Mouse (Mus musculus): Measurements from ENCODE around the gene Cltb. TPM values are rescaled to one million over a fixed set of nuclear protein-coding genes. Genes with fewer than 3 reads are reported as not detected.

Cltb gene
- total RNA-seq, 2 experiments from 2014 or later: 71.6 to 71.7 TPM

- no peak for DNase-seq
Observed at GRCm38 (mm10) chr13:54596107-54596690, 14.9 kb downstream of the Cltb start.

GRCm38 (mm10) chr13:54593617-54594016, 17.5 kb downstream of the Cltb start:
- no peak for DNase-seq

DNA sequence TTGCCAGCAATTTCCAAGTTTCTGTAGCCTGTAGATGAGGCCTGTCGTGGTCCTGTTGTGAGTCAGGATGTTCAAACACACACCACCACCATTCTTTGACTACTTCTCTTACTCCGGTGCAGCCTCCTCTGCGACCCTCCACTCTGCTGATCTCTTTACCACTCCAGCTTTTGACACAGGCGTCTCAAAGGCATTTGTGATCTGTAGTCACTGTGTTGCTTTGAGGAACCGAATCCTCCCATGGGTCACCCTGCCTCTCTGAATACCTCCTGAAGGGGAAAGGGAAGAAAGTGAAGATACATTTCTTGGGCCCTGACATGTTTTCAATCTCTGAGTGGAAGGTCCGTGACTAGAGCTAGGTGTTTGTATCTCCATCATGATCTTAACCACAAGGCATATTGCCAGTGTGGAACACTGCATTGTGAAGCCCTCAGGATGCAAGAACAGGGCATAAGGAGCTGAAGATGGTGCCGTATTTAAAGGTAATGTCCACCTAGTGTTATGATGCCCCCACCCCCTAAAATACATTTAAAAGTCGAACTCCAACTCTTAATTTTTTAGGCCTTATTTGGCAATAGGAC, 19.3 kb downstream of the Cltb start:
- DNase-seq: no peak

DNA sequence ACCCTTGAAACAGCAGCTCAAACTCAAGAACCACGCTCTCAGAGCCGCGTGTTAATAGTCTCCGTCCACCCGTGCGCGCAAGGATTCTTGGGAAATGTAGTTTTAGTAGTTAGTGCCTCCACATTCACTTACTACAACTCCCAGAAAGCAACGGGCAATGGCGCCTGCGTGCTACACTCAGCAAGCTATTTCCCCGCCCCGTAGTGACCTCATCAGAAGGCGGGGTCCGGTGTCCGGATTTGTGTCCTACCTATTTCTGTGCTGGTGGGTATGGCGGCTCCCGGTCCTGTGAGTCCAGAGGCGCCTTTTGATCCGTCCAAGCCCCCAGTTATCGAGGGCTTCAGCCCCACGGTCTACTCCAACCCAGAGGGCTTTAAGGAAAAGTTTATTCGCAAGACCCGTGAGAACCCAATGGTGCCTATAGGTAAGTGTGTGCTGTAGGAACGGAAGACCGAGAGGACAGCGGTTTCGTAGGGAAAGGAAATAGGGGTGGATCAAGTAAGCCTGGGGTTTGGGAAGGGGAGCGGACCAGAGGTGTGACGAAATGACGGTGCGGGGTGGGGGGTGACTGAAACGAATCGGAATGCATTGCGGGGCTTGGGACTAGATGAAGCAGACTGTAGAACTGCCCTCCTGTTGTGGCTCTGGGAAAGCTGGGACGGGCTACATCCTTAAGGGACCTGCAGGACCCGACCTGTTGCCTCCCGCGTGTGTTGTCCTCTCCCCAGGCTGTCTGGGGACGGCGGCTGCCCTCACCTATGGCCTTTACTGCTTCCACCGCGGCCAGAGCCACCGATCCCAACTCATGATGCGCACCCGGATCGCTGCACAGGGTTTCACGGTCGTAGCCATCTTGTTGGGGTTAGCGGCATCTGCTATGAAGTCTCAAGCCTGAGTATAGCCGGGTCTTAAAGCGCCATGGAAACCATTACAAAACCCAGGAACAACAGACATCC, 20.9 kb downstream of the Cltb start, which contains the start of the genes Nop16 and Higd2a:
Gene Nop16 (minus strand): TSS at position 95 of the 956 bp plus-strand sequence.
Gene Higd2a (plus strand): TSS at position 212 of the 956 bp plus-strand sequence.
- peak; percentile 96 for DNase-seq

GRCm38 (mm10) chr13:54589414-54589995, 21.6 kb downstream of the Cltb start:
- DNase-seq: no peak

- DNase-seq: no peak
Observed at GRCm38 (mm10) chr13:54585831-54586230, 25.3 kb downstream of the Cltb start.

DNA sequence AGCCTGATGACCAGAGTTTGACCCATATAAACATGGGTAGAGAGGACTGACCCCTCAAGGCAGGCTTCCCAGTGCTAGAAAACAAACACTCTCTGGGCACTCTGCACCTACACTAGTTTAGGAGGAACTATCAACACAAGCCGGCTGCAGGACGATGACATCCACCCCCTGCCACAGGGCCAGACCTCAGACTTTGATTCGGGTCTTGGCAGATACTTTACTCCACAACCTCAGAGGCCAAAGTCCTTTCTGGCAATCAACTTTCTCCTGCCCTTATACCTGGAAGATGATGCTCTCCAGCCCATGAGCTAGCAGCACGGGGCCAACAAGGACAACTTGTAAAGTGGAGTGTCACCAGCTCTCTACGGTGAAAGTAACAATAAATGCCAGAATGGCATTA, 28.3 kb downstream of the Cltb start:
- DNase-seq: peak; percentile 21

GRCm38 (mm10) chr13:54582126-54582525, 29.0 kb downstream of the Cltb start:
- DNase-seq: peak; percentile 64

- DNase-seq: no peak
Observed at GRCm38 (mm10) chr13:54581385-54581784, 29.8 kb downstream of the Cltb start.

GRCm38 (mm10) chr13:54577652-54578507, 33.3 kb downstream of the Cltb start:
- DNase-seq: no peak

GRCm38 (mm10) chr13:54575489-54575888, 35.7 kb downstream of the Cltb start:
- DNase-seq: peak; percentile 42

- DNase-seq: peak; percentile 86
Observed at GRCm38 (mm10) chr13:54574854-54575481, 36.2 kb downstream of the Cltb start, which contains the start of gene Arl10. TSS of gene Arl10 (plus strand) at chr13:54575015.

GRCm38 (mm10) chr13:54572621-54573020, 38.5 kb downstream of the Cltb start:
- DNase-seq: no peak

DNA sequence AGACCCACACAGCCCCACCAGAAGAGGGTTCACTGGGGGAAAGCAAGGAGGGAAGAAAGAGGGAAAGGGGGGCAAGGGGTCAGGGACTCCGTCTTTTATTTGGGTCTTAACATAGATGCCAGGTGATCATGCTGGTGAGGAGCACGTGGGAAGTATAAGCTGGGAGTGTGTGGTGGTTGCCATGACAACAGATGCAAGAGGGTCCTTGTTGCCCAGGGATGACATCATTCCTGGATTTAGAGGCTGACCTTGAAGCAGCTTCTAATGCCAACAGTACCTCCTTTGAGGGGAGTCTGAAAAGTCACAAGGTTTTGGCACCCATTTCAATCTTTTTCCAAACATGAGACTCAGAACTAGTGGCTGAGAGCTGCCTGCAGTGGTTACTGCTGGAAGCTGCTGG, 39.5 kb downstream of the Cltb start:
- DNase-seq: peak; percentile 45

DNA sequence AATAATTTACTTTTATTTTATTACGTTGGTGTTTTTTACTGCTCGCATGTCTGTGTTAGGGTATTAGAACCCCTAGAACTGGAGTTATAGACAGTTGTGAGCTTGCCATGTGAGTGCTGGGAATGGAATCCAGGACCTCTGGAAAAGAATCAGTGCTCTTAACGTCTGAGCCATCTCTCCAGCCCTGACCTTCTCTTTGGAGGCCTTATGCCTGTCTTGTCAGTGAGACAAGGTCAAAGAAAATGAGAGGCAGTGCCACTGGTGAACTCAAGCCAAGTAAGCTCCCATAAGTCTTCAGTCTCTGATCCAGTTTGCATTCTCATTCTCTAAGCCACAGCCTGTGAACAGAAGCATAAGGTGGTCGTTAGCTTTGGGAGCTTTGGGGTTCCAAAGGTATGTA, 40.4 kb downstream of the Cltb start:
- peak; percentile 53 for DNase-seq

GRCm38 (mm10) chr13:54569282-54569681, 41.9 kb downstream of the Cltb start:
- no peak for DNase-seq

- DNase-seq: no peak
Observed at GRCm38 (mm10) chr13:54568380-54568779, 42.8 kb downstream of the Cltb start.

- DNase-seq: peak; percentile 57
Observed at GRCm38 (mm10) chr13:54565594-54566345, 45.4 kb downstream of the Cltb start.

- peak; percentile 96 for DNase-seq
Observed at GRCm38 (mm10) chr13:54565201-54565581, 46.0 kb downstream of the Cltb start, which contains the start of gene 4833439L19Rik. TSS of gene 4833439L19Rik (minus strand) at chr13:54565435.

Data from adrenal gland, postnatal 10 days (tissue).